Mouse (Mus musculus) ovary, postnatal 10 days (tissue): Measurements from ENCODE around the gene Smyd1.
A peak's percentile ranks its signal among the peaks of the same experiment; 100 is the strongest.
"Not testable (repeated sequence)": the region's sequence is repeated elsewhere in the genome, so short reads cannot be mapped to it uniquely, and the experiment has no call there.

Experiments
- DNase-seq: peaks from one replicate; pipeline ENCODE4 v3.0.0; 2022; ENCODE audit warnings: low spot score

The Smyd1 gene

DNA sequence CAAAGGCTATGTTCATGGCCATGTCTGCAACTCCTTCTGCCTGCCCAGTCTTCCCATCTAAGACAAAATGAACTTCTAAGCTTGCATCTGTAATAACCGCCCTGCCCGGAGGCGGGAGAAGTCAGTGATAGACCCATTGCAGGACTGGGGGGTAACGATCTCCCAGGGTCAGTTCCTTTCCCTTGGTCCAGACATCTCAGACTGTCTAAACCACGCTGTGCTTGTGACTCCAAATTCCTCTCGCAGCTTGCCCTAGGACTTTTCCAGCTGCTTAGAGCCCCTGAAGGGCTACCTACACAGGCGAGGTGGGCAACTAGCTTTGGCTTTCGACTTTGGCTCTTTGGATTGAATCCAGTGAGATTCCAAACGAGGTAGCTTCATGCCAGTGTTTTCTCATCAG, 2.8 kb upstream of the Smyd1 start:
- DNase-seq: no peak

GRCm38 (mm10) chr6:71322491-71322921, 473 bp upstream of the Smyd1 start, which contains the start of gene Cd8b1:
Cd8b1 (plus strand) TSS chr6:71322788.
- no peak for DNase-seq

GRCm38 (mm10) chr6:71307486-71307885, 14.5 kb downstream of the Smyd1 start:
- DNase-seq: no peak

DNA sequence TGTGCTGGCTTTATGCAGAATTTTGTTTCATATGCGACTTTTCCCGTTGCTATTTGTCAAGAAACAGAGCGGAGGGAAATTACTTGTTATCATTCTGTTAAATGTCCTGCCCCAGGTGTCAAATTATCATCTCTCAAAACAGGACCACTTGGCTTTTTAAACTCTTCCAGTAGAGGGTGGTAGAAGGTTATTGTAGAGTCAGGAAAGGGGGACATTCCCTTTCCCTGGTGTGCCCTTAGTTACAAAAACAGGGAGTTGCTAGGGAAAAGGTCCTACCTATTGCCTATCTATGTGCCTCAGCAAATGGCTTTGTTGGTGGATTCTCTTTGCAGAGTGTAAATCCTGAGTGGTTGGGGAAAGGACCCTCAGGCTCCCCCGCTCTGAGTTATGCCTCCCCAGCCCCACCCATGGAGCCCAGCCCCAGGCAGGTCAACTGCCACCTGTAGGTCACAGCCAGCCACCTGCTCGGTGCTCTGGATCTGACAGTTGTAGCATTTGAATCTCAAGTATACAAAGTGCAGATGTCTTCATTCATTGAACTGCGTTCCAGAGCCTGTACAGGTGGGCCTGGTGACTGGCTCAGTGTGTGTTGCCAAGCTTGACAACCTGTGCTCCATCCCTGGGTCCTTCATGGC, 19.8 kb downstream of the Smyd1 start:
- no peak for DNase-seq

- DNase-seq: no peak
Observed at GRCm38 (mm10) chr6:71298751-71299150, 23.3 kb downstream of the Smyd1 start.

DNA sequence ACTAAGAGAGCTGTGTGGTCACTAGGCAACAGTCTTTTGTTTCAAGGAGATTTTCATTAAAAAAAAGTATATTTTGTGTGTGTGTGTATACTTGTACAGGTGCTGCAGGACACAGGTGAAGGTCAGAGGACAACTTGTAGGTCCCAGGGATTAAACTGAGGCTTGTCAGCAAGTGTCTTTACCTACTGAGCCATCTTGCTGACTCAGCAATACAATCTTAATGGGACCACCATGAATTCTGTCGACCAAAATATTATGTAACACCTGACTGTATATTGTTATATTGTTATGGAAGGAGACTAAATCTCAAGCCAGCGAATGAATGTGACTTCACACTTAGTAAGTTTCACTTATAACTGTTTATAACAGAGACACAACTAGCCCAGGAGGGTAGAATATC, 24.0 kb downstream of the Smyd1 start:
- DNase-seq: no peak

DNA sequence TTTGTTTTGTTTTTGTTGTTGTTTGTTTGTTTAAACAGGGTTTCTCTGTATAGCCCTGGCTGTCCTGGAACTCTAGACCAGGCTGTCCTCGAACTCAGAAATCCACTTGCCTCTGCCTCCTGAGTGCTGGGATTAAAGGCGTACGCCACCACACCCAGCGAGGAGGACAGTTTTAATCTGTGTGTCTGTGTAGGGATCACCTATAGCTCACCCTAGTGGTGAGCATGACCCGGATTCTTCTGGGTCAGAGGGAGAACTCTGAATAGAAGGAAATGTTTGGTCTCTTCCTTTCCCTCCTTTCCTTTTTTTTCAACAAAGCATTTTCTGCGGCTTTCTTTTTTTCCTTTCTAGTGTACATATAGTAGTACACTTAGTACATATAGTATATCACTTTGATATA, 26.7 kb downstream of the Smyd1 start:
- DNase-seq: no peak

- DNase-seq: no peak
Observed at GRCm38 (mm10) chr6:71293509-71293908, 28.5 kb downstream of the Smyd1 start.

DNA sequence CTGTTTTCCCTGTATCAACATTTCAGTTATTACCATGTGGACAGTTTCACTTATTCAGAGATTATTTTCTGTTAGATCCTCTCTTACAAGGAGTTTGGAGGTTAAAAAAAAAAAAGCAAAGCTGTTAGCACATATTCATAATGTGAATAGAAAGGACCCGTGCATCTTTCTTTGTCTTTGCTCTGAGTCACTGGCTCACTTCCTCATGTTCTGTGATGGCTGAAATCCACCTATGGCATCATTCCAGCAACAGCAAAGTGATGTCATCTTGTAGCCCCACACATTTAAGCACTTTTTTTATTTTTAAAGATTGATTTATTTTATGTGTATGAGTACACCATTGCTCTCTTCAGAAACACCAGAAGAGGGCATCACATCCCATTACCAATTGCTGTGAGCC, 42.6 kb downstream of the Smyd1 start:
- no peak for DNase-seq

DNA sequence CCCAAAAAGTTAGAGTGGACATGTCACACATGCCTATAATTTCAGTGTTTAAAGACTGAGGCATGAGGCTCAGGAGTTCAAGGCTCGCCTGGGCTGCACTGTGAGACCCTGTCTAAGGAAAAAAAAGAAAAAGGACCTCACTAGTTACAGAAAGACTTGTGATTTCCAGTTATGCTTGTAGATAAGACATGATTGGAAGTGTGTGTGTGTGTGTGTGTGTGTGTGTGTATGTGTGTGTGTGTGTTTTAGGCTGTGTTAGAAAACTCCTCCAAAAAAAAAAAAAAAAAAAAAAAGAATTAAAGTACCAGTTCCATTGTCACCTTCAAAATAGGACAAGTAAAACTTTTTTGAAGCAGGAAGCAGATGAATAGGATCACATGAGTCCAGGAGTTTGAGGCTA, 47.4 kb downstream of the Smyd1 start:
- no peak for DNase-seq

DNA sequence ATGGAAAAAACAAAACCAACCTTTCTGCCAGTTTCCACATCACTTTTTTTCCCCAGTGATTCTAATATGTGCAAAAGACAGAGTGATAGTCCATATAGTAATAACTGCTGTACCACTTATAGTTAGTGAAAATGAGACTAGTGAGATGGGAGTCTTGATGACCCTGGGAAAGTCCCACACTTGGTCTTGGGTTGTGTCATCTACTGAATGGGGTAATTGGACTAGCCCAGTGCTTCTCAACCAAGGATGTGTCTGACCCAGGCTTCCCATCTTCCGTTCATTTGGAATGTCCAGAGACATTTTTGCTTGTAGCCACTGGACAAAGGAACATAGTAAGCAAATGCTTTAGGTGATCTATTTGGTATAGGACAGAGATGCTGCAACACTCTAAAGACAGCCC, 48.3 kb downstream of the Smyd1 start:
- no peak for DNase-seq

GRCm38 (mm10) chr6:71272316-71272741, 49.7 kb downstream of the Smyd1 start:
- DNase-seq: no peak

- peak; percentile 85 for DNase-seq
Observed at GRCm38 (mm10) chr6:71271389-71272315, 50.4 kb downstream of the Smyd1 start, which contains the start of gene Krcc1. Krcc1 (plus strand) TSS chr6:71271677.

DNA sequence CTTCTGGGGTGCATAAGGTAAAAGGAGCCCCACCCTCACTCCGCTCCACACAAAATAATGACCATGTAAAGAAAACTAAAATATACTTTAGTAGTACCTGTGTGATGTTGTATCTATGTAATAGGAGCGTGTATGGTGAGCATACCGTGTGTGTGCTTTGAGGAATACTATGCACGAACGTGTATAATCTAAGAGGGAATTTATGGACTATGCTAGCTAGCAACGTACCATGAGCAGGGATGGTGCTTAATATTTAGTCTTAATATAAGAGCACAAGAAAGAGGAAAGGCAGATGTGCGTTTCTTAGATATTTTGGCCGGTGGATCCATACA, 51.0 kb downstream of the Smyd1 start:
- DNase-seq: no peak

GRCm38 (mm10) chr6:71270301-71271056, 51.6 kb downstream of the Smyd1 start:
- DNase-seq: no peak

DNA sequence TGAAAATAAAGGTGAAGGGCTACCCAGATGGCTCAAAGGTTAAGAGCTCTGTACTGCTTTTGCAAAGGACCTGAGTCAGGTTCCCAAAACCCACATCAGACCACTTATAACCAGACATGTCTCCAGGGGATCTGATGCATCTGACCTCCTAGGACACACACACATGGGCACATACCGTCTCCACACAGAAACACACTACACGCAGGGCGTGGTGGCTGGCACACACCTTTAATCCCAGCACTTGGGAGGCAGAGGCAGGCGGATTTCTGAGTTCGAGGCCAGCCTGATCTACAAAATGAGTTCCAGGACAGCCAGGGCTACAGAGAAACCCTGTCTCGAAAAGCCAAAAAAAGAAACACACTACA, 52.4 kb downstream of the Smyd1 start:
- not testable (repeated sequence) for DNase-seq

DNA sequence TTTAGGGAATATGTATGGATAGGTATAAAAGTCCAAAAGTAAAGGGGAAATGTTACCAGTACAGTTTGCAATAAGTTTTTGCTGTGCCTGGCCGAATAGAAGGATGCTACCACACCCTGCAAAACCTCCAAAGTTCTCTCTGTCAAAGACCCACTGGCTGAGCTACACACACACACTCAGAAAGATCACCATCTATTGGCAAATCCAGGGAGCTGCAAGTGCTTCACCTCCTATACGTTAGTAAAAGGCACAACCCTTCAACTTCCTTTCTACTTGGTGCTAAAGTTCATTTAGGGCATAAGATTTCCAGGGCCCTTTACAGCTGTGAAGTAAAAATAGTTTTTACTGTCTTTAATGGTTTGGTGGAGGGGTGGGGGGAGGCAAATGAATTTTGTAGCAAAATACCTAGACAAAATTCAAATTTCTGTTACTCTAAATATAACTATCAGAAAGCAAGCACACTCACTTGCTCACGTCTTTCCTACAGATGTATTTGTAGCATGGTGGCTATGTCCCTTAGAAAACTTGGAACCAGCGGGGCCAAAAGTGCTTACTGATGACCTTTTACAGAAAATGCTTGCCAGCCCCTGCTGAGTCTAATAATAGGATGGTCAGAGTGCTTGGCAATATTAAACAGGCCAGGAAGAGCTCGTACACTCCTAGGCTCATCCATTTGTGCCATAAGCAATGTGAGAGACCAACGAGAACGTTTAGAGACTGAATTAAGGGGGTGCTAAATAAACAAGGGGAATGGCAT, 52.9 kb downstream of the Smyd1 start:
- no peak for DNase-seq

DNA sequence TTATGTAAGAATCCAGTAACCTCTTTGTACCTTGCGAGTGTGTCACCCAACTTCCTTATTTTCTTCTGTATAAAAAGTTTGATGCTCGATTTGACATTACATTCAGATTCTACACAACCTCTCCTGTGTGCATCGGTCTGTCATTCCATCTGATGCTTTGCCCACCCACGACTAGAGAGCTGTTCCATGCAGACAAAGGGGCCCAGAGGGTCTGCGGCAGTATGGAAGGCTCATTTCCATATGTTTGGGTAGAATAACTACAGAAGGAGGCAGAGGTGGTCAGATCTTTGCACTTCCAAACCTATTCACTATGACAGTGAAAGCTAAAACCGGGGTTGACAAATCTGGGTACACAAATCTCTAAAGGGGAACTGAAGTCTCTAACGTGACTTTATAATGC, 54.4 kb downstream of the Smyd1 start:
- DNase-seq: not testable (repeated sequence)

DNA sequence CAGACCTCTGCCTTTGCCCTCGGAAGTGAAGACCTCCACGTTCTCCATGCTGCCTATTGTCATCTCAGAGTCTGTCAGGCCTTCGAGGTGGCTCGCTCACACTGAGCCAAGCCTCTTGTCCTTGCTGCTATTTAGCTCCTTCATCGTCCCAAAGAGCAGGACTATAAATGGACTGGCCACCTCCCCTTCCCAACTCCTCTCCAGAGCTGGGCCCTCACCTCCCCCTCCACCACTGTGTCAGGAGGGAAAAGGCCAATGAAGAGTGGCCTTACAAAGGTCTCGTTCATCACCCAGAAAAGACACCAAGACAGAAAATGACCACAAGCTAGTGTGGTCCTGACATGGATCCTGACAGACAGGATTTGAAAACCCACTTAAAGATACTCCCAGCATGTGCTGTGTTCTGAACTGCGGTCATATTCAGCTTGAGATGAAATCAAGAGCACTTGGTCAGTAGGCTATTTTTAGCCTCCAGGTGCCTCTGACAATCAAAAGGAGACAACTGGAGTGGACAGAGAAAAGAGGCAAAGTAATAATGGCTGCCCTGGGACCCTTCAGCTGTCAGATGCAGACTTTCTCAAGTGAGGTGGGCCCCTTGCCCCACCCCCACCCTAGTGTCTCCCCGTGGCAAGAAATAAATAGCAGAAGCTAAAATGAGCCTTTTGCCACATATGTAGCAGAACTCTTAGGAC, 59.7 kb downstream of the Smyd1 start:
- DNase-seq: no peak

DNA sequence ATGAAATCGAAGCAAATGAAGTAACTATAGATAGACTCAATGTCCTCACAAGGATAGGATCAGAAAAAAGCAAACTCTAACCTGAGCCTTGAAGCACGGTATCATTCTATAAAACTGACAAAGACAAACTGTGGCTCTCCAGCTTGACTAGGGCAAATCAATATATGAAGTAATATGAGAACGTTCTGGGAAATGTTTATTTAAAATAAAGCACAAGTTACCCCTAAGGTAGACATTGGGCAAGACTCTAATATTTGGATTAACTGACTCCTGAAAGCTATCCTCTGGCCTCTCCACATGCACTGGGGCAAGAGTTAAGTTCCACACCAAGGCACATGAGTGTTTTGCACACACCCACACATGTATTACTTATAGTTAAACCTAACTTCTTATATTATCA, 61.0 kb downstream of the Smyd1 start:
- DNase-seq: no peak

DNA sequence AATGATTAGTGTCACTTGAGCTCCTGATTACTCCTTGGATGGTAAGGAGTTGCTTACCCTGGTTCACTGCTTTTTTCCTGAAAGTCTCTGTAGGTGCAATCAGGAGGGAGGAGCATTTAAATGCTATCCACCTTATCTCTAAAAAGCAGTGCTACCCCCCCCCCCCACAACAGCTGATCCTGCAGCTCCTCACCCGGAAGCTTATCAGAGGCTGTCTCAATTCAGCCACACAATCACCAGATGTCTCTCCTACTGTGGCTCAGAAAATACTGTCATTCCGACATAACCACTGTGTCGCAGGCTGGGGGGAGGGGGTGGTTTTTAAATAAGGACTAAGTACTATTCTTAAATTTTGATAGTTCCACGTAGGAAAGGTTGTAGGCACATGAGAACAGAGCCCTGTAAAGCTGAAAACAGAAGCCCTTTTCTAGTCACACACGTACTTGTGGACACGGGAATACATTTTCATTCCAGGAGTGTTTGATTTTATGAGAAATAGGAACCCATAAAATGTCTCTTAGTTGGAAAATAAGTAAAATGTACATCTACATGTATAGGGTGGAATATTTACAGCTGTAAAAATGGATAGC, 61.9 kb downstream of the Smyd1 start:
- no peak for DNase-seq
